Mouse (Mus musculus): ENCODE data around the gene Lpin1.
A peak's percentile ranks its signal among the peaks of the same experiment; 100 is the strongest.

The Lpin1 gene

GRCm38 (mm10) chr12:16618512-16619274 is 7.9 kb upstream of the Lpin1 start:
- peak; percentile 95 to 98 for DNase-seq

- no peak for DNase-seq
Observed at GRCm38 (mm10) chr12:16615738-16616137, 5.0 kb upstream of the Lpin1 start.

GRCm38 (mm10) chr12:16614556-16614955 is 3.8 kb upstream of the Lpin1 start:
- DNase-seq = no peak

- no peak for DNase-seq
Observed at GRCm38 (mm10) chr12:16605624-16606023, 5.1 kb downstream of the Lpin1 start.

GRCm38 (mm10) chr12:16602271-16602670 is 8.5 kb downstream of the Lpin1 start:
- no peak for DNase-seq

- DNase-seq = no peak
Observed at GRCm38 (mm10) chr12:16600374-16600773, 10.4 kb downstream of the Lpin1 start.

- no peak for DNase-seq
Observed at GRCm38 (mm10) chr12:16599359-16599758, 11.4 kb downstream of the Lpin1 start.

GRCm38 (mm10) chr12:16593761-16594160 is 17.0 kb downstream of the Lpin1 start:
- DNase-seq = no peak

GRCm38 (mm10) chr12:16593014-16593413 is 17.8 kb downstream of the Lpin1 start:
- peak in 1 of 2 experiments; percentile 20 for DNase-seq

GRCm38 (mm10) chr12:16592451-16592850 is 18.3 kb downstream of the Lpin1 start:
- DNase-seq = no peak

GRCm38 (mm10) chr12:16591453-16592200 is 19.1 kb downstream of the Lpin1 start:
- DNase-seq = peak; percentile 92 to 95

- peak in 1 of 2 experiments; percentile 22 for DNase-seq
Observed at GRCm38 (mm10) chr12:16589966-16590365, 20.8 kb downstream of the Lpin1 start.

- DNase-seq = peak; percentile 95 to 98
Observed at GRCm38 (mm10) chr12:16589204-16589949, 21.4 kb downstream of the Lpin1 start.

GRCm38 (mm10) chr12:16588396-16589042 is 22.2 kb downstream of the Lpin1 start:
- peak; percentile 47 to 58 for DNase-seq

GRCm38 (mm10) chr12:16587767-16588166 is 23.0 kb downstream of the Lpin1 start:
- peak; percentile 30 to 56 for DNase-seq

- DNase-seq = peak; percentile 64 to 83
Observed at GRCm38 (mm10) chr12:16587111-16587510, 23.7 kb downstream of the Lpin1 start.

- DNase-seq = no peak
Observed at GRCm38 (mm10) chr12:16584964-16585363, 25.8 kb downstream of the Lpin1 start.

GRCm38 (mm10) chr12:16584035-16584682 is 26.6 kb downstream of the Lpin1 start:
- DNase-seq = peak in 1 of 2 experiments; percentile 13

- DNase-seq = no peak
Observed at GRCm38 (mm10) chr12:16583313-16583712, 27.5 kb downstream of the Lpin1 start.

- no peak for DNase-seq
Observed at GRCm38 (mm10) chr12:16580306-16580705, 30.5 kb downstream of the Lpin1 start.

GRCm38 (mm10) chr12:16577665-16578233 is 33.0 kb downstream of the Lpin1 start:
- no peak for DNase-seq

- peak in 1 of 2 experiments; percentile 24 for DNase-seq
Observed at GRCm38 (mm10) chr12:16571278-16571677, 39.5 kb downstream of the Lpin1 start.
